Mouse (Mus musculus) cortical plate, adult 2 months (tissue): ENCODE results near the gene Klhdc10. TPM values are rescaled to one million over a fixed set of nuclear protein-coding genes. Genes with fewer than 3 reads are reported as not detected.

Source experiments
- H3K27ac ChIP-seq: fragments of 200-500 bp; 2 replicates; pipeline ENCODE4 v1.5.1; 2012; ENCODE audit warnings: low read length, control low read depth, inconsistent platforms; ENCODE audit not compliant: insufficient read depth
- H3K4me1 ChIP-seq: fragments of 200-500 bp; 2 replicates; pipeline ENCODE4 v1.6.1; 2011; ENCODE audit warnings: low read length; ENCODE audit not compliant: control insufficient read depth, insufficient read depth
- H3K4me3 ChIP-seq: fragments of 200-500 bp; 2 replicates; pipeline ENCODE4 v1.5.1; 2011; ENCODE audit warnings: mild to moderate bottlenecking, low read length, control low read depth; ENCODE audit not compliant: insufficient read depth
- CTCF ChIP-seq: fragments of 200-500 bp; IDR thresholded peaks from 2 replicates; pipeline ENCODE4 v1.5.1; 2011; ENCODE audit warnings: mild to moderate bottlenecking, control low read depth, low read length; ENCODE audit not compliant: insufficient read depth; ENCODE audit errors: extremely low read depth
- POLR2A ChIP-seq: fragments of 200-500 bp; IDR thresholded peaks from 2 replicates; pipeline ENCODE4 v1.6.1; 2011; ENCODE audit warnings: mild to moderate bottlenecking, low read length, control low read depth; ENCODE audit not compliant: insufficient read depth; ENCODE audit errors: extremely low read depth
- polyA plus RNA-seq: library from polyadenylated mRNA; depleted of rRNA; stranded (reverse); fragments of >200 nt; gene quantifications from 2 replicates; pipeline ENCODE4 v1.2.3, GENCODE M21; 2012; rRNA removed

Gene Klhdc10
- polyA plus RNA-seq, 1 experiment = 58.0 TPM

GRCm38 (mm10) chr6:30479418-30479817 is 77.8 kb downstream of the Klhdc10 start:
- H3K27ac ChIP-seq = no peak overlapping the region
- TF ChIP-seq CTCF (no peak), POLR2A (no peak)
- no peak overlapping the region for H3K4me3 ChIP-seq
- no peaks in the 10 kb centered on the region for H3K4me1 ChIP-seq

GRCm38 (mm10) chr6:30482908-30483307 is 81.2 kb downstream of the Klhdc10 start:
- H3K4me1 ChIP-seq = no peaks in the 10 kb centered on the region
- no peak overlapping the region for H3K27ac ChIP-seq
- no peak overlapping the region for H3K4me3 ChIP-seq
- TF ChIP-seq CTCF (no peak), POLR2A (no peak)

- Histone ChIP-seq H3K4me1 (no peaks in the 10 kb centered on the region), H3K27ac (no peak overlapping the region), H3K4me3 (no peak overlapping the region)
- TF ChIP-seq CTCF (no peak), POLR2A (no peak)
Observed at GRCm38 (mm10) chr6:30486504-30486903, 84.8 kb downstream of the Klhdc10 start.

GRCm38 (mm10) chr6:30499049-30499448 is 97.4 kb downstream of the Klhdc10 start:
- Histone ChIP-seq H3K27ac (no peak overlapping the region), H3K4me3 (no peak overlapping the region), H3K4me1 (no peaks in the 10 kb centered on the region)
- TF ChIP-seq CTCF = no peak

Other genes starting within 250 kb of the Klhdc10 start
- 71.3 and 72.4 TPM in 2 replicates for gene Ube2h, start 97.3 kb upstream of the Klhdc10 start, polyA plus RNA-seq
- 24.3 and 24.9 TPM in 2 replicates for gene Zc3hc1, start 10.8 kb upstream of the Klhdc10 start, polyA plus RNA-seq
- gene Tmem209, start 107.9 kb downstream of the Klhdc10 start, polyA plus RNA-seq = 28.0 and 33.2 TPM in 2 replicates
- gene Ssmem1, start 108.0 kb downstream of the Klhdc10 start, polyA plus RNA-seq = 0.10 TPM in 1 of 2 replicates, not detected in the other
- gene Cpa2, start 139.7 kb downstream of the Klhdc10 start, polyA plus RNA-seq = 3.1 and 3.4 TPM in 2 replicates
- 0.10 and 0.15 TPM in 2 replicates for gene Cpa4, start 166.5 kb downstream of the Klhdc10 start, polyA plus RNA-seq
- 0.08 and 0.09 TPM in 2 replicates for gene Cpa5, start 209.1 kb downstream of the Klhdc10 start, polyA plus RNA-seq
- gene Cpa1, start 237.3 kb downstream of the Klhdc10 start, polyA plus RNA-seq = not detected in 2 replicates